Mouse (Mus musculus): ENCODE data around the gene Gm20388.

- TF ChIP-seq EP300 (optimal IDR thresholded peaks at IDR 0.05) (no peak), CTCF (IDR thresholded peaks at IDR 0.05; ENCODE audit: low read depth) (no peak)
These were observed 3039.1 kb downstream of the Gm20388 start for GRCm38 (mm10) chr8:122949701-122950100.
